Mouse (Mus musculus): Measurements from ENCODE around the gene Sh3bp5. TPM values are rescaled to one million over a fixed set of nuclear protein-coding genes. Genes with fewer than 3 reads are reported as not detected.

Gene Sh3bp5
- polyA plus RNA-seq, 2 experiments: 22.2 to 49.1 TPM

DNA sequence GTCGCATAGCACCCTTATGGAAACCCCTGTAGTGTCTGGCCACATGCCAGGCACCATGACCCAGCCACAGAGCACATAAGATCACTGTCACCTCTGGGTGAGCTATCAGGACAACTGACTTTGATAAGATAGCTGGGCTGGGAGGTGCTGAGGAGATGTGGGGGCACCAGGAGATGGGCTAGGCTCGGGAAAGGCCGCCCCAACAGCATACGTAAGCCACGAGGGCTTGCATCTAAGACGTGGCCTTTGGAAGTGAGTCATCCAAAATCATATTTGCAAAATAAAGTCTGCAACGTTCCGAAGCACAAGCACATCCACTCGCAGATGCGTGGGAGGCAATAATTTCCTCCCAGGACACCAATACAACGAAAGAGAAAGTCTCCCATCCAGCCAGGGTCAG lies 35.0 kb downstream of the Sh3bp5 start:
- H3K27ac ChIP-seq (replicated peaks; ENCODE audit: low read depth, low read length): no peak overlapping the region
- no peak for TF ChIP-seq POLR2A (IDR thresholded peaks at IDR 0.05; ENCODE audit: borderline replicate concordance, extremely low read depth, insufficient read depth, insufficient read length)

DNA sequence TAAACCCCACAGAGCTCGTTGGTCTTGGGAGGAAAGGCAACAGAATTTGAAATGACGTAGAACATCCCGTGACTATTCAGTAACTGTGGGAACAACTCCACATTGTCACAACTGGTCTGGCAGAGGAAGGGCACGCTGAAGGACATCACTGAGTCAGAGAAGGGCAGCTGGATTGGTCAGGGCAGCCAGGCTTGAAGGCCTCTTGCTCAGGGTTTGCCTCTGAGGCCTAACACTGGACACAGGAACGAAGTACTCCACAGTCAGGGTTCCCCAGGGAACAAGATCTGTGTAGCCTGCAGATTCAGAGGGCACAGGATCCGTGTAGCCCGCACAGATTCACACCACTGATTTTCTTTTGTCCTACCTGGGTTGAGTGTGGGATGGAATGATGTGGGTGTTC lies 35.6 kb downstream of the Sh3bp5 start:
- Histone ChIP-seq H3K27ac (replicated peaks; ENCODE audit: low read depth, low read length) (no peak overlapping the region), H3K4me1 (ENCODE audit: control insufficient read depth, insufficient read depth, low read length) (peaks cover 17% of the 10 kb centered on the region), H3K27me3 (ENCODE audit: control insufficient read depth, insufficient read depth, low read length) (no peaks in the 10 kb centered on the region), H3K4me2 (replicated peaks; ENCODE audit: low read depth, low read length, severe bottlenecking) (no peak overlapping the region), H3K36me3 (ENCODE audit: control insufficient read depth, insufficient read depth, low read length) (peaks cover 22% of the 10 kb centered on the region), H3K4me3 (replicated peaks; ENCODE audit: low read length) (no peak overlapping the region), H3K9ac (ENCODE audit: low read depth, low read length, severe bottlenecking) (no peak overlapping the region), H3K9me3 (ENCODE audit: control insufficient read depth, low read length) (no peaks in the 10 kb centered on the region)
- DNase-seq (ENCODE audit: low spot score): no peak
- ATAC-seq (ENCODE audit: low FRiP score, low read depth): no peak
- WGBS: 72% methylated on average over 7 of the region's 7 CpGs
- no peak for TF ChIP-seq POLR2A (IDR thresholded peaks at IDR 0.05; ENCODE audit: borderline replicate concordance, extremely low read depth, insufficient read depth, insufficient read length)

More for the DNA sequence above, 35.0 kb downstream of the Sh3bp5 start:
- ATAC-seq (ENCODE audit: low FRiP score, low read depth) (no peak), DNase-seq (ENCODE audit: low spot score) (no peak)
- WGBS: 76% methylated on average over 11 of the region's 11 CpGs
- H3K4me1 ChIP-seq (ENCODE audit: control insufficient read depth, insufficient read depth, low read length): peaks cover 17% of the 10 kb centered on the region
- peaks cover 26% of the 10 kb centered on the region for H3K36me3 ChIP-seq (ENCODE audit: control insufficient read depth, insufficient read depth, low read length)
- no peak overlapping the region for H3K9ac ChIP-seq (ENCODE audit: low read depth, low read length, severe bottlenecking)
- H3K4me2 ChIP-seq (replicated peaks; ENCODE audit: low read depth, low read length, severe bottlenecking): no peak overlapping the region
- H3K9me3 ChIP-seq (ENCODE audit: control insufficient read depth, low read length): no peaks in the 10 kb centered on the region
- H3K4me3 ChIP-seq (replicated peaks; ENCODE audit: low read length): no peak overlapping the region
- no peaks in the 10 kb centered on the region for H3K27me3 ChIP-seq (ENCODE audit: control insufficient read depth, insufficient read depth, low read length)

DNA sequence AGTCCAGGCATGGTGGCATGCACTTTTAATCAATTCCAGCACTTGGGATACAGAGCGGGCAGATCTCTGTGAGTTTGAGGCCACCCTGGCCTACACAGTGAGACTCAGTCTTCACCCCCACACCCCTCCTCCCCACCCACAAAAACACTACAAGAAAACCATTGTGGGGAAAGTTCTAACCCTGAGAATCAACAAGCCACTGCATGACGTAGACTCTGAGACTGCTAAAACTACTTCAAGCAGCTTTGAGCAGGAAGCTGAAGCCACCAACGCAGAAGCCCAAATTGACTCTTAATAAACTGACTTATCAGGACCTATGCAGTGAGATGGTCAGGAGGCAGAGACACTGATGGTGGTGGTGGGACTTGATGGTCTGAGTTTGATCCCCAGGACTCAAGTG lies 36.6 kb downstream of the Sh3bp5 start:
- whole genome bisulfite sequencing: 72% methylated on average over 3 of the region's 3 CpGs
- ATAC-seq (ENCODE audit: low FRiP score, low read depth) (no peak), DNase-seq (ENCODE audit: low spot score) (no peak)
- Histone ChIP-seq H3K9me3 (ENCODE audit: control insufficient read depth, low read length) (no peaks in the 10 kb centered on the region), H3K4me3 (replicated peaks; ENCODE audit: low read length) (no peak overlapping the region), H3K9ac (ENCODE audit: low read depth, low read length, severe bottlenecking) (no peak overlapping the region), H3K4me1 (ENCODE audit: control insufficient read depth, insufficient read depth, low read length) (peaks cover 15% of the 10 kb centered on the region), H3K36me3 (ENCODE audit: control insufficient read depth, insufficient read depth, low read length) (peaks cover 22% of the 10 kb centered on the region), H3K27ac (replicated peaks; ENCODE audit: low read depth, low read length) (no peak overlapping the region), H3K27me3 (ENCODE audit: control insufficient read depth, insufficient read depth, low read length) (no peaks in the 10 kb centered on the region), H3K4me2 (replicated peaks; ENCODE audit: low read depth, low read length, severe bottlenecking) (no peak overlapping the region)
- TF ChIP-seq POLR2A (IDR thresholded peaks at IDR 0.05; ENCODE audit: borderline replicate concordance, extremely low read depth, insufficient read depth, insufficient read length): no peak

GRCm38 (mm10) chr14:31398819-31399218 lies 37.1 kb downstream of the Sh3bp5 start:
- H3K4me2 ChIP-seq (replicated peaks; ENCODE audit: low read depth, low read length, severe bottlenecking): no peak overlapping the region
- H3K27me3 ChIP-seq (ENCODE audit: control insufficient read depth, insufficient read depth, low read length): no peaks in the 10 kb centered on the region
- H3K4me1 ChIP-seq (ENCODE audit: control insufficient read depth, insufficient read depth, low read length): peaks cover 11% of the 10 kb centered on the region
- H3K27ac ChIP-seq (replicated peaks; ENCODE audit: low read depth, low read length): no peak overlapping the region
- 82% methylated on average over 11 of the region's 11 CpGs for WGBS
- H3K9me3 ChIP-seq (ENCODE audit: control insufficient read depth, low read length): no peaks in the 10 kb centered on the region
- DNase-seq (ENCODE audit: low spot score) (no peak), ATAC-seq (ENCODE audit: low FRiP score, low read depth) (no peak)
- no peak overlapping the region for H3K9ac ChIP-seq (ENCODE audit: low read depth, low read length, severe bottlenecking)
- H3K36me3 ChIP-seq (ENCODE audit: control insufficient read depth, insufficient read depth, low read length): peaks cover 22% of the 10 kb centered on the region
- no peak for TF ChIP-seq POLR2A (IDR thresholded peaks at IDR 0.05; ENCODE audit: borderline replicate concordance, extremely low read depth, insufficient read depth, insufficient read length)
- no peak overlapping the region for H3K4me3 ChIP-seq (replicated peaks; ENCODE audit: low read length)

- DNase-seq (ENCODE audit: low spot score) (no peak), ATAC-seq (ENCODE audit: low FRiP score, low read depth) (no peak)
- Histone ChIP-seq H3K27ac (replicated peaks; ENCODE audit: low read depth, low read length) (no peak overlapping the region), H3K27me3 (ENCODE audit: control insufficient read depth, insufficient read depth, low read length) (no peaks in the 10 kb centered on the region), H3K4me2 (replicated peaks; ENCODE audit: low read depth, low read length, severe bottlenecking) (no peak overlapping the region), H3K9ac (ENCODE audit: low read depth, low read length, severe bottlenecking) (no peak overlapping the region), H3K4me1 (ENCODE audit: control insufficient read depth, insufficient read depth, low read length) (peaks cover 6% of the 10 kb centered on the region), H3K36me3 (ENCODE audit: control insufficient read depth, insufficient read depth, low read length) (peaks cover 22% of the 10 kb centered on the region), H3K9me3 (ENCODE audit: control insufficient read depth, low read length) (no peaks in the 10 kb centered on the region), H3K4me3 (replicated peaks; ENCODE audit: low read length) (no peak overlapping the region)
- 84% methylated on average over 9 of the region's 9 CpGs for WGBS
- TF ChIP-seq POLR2A (IDR thresholded peaks at IDR 0.05; ENCODE audit: borderline replicate concordance, extremely low read depth, insufficient read depth, insufficient read length): no peak
These were observed 37.9 kb downstream of the Sh3bp5 start for GRCm38 (mm10) chr14:31397791-31398595.
